ENCODE assay signal across 20 mouse cellular contexts in the genomic region with DNA sequence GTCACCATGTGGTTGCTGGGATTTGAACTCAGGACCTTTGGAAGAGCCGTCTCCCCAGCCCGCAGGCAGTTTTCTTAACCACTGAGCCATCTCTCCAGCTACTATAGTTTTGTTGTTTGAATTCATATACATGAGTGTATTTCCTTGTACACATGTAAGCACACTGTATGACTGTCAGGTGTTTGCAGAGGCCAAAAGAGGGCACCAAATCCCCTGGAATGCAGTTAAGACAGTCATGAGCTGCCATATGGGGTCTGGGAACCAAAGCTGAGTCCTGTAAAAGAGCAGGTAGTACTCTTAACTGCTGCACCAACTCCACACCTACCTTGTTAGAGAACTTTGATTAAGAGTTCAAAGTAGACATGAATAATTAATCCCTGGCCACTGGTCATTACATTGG. TPM values are rescaled to one million over a fixed set of nuclear protein-coding genes. Genes with fewer than 3 reads are reported as not detected.
DNase-seq lines count a peak whose midpoint lies in the region; ATAC-seq and TF ChIP-seq lines count a peak whose summit lies in the region.
"Had no signal": no experiment of that assay in that cellular context is flagged by ENCODE, and none has a peak within 500 bp of the region (broad histone marks: within the 10 kb centered on the region; RNA-seq: fewer than 3 reads in every experiment).

No protein-coding gene starts in this region.

- TF ChIP-seq EP300 in MEL (IDR thresholded peaks at IDR 0.05; ENCODE audit: low read depth in 1 of 2, low read length in 2 of 2), result no peak

- DNase-seq in kidney, adult 2 months, result peak; percentile 14
- no peak for DNase-seq in kidney, postnatal 25 days
- DNase-seq in lung, embryonic 14.5 days, result no peak
- DNase-seq in lung, postnatal 4 days, result no peak
- DNase-seq in MEL (ENCODE audit: low read depth, low spot score), result peak; percentile 48
- peak; percentile 7 for DNase-seq in splenic B cell, adult 2 months (ENCODE audit: low read depth, low spot score)
- no peak for DNase-seq in ovary, postnatal 10 days (ENCODE audit: low spot score)
- no peak for DNase-seq in thymus, postnatal 36 days
- DNase-seq: adrenal gland, postnatal 25 days; cerebellum, postnatal 36 days; heart, postnatal 14 days; kidney, postnatal 14 days; right cerebral cortex, adult 18-20 months; spleen, adult 18-20 months had no signal

- no peak for TF ChIP-seq POLR2A in kidney, adult 2 months (IDR thresholded peaks at IDR 0.05; ENCODE audit: low read depth, low read length)
- no peak for TF ChIP-seq POLR2A in MEL (IDR thresholded peaks at IDR 0.05; ENCODE audit: control insufficient read depth in 1 of 2, insufficient read depth in 1 of 2, low read depth in 1 of 2, low read length in 2 of 2, poor library complexity in 1 of 2)

- H3K27ac ChIP-seq in kidney, adult 2 months (ENCODE audit: insufficient read depth, low read depth, low read length), result no peak overlapping the region
- H3K27ac ChIP-seq in lung, embryonic 14.5 days (ENCODE audit: low read depth), result no peak overlapping the region
- H3K27ac ChIP-seq in MEL (ENCODE audit: control insufficient read depth, low read depth, low read length), result no peak overlapping the region
- H3K27ac ChIP-seq: hindbrain, postnatal 0 days had no signal

- H3K27me3 ChIP-seq in kidney, adult 2 months (replicated peaks; ENCODE audit: control insufficient read depth, insufficient read depth, low read length), result no peaks in the 10 kb centered on the region
- H3K27me3 ChIP-seq in lung, embryonic 14.5 days (ENCODE audit: insufficient read depth, low read length), result no peaks in the 10 kb centered on the region
- H3K27me3 ChIP-seq in MEL (ENCODE audit: control insufficient read depth in 1 of 2, insufficient read depth in 2 of 2, low read length in 2 of 2), result no peaks in the 10 kb centered on the region
- no peaks in the 10 kb centered on the region for H3K27me3 ChIP-seq in splenic B cell, adult 2 months (ENCODE audit: control insufficient read depth, insufficient read depth, low read length, poor library complexity, severe bottlenecking)

- H3K9me3 ChIP-seq in lung, embryonic 14.5 days (ENCODE audit: low read depth, low read length), result no peaks in the 10 kb centered on the region
- H3K9me3 ChIP-seq in MEL (replicated peaks; ENCODE audit: insufficient read depth, low read length), result no peaks in the 10 kb centered on the region

- no peaks in the 10 kb centered on the region for H3K4me1 ChIP-seq in kidney, adult 2 months (ENCODE audit: control insufficient read depth, insufficient read depth, low read length)
- H3K4me1 ChIP-seq in lung, embryonic 14.5 days (ENCODE audit: insufficient read depth), result no peaks in the 10 kb centered on the region
- no peaks in the 10 kb centered on the region for H3K4me1 ChIP-seq in MEL (ENCODE audit: control insufficient read depth in 1 of 2, insufficient read depth in 2 of 2, low read length in 2 of 2)

- no peak overlapping the region for H3K9ac ChIP-seq in lung, embryonic 14.5 days
- H3K9ac ChIP-seq in MEL (ENCODE audit: control insufficient read depth, low read depth, low read length, poor library complexity, severe bottlenecking), result no peak overlapping the region

- no peaks in the 10 kb centered on the region for H3K36me3 ChIP-seq in kidney, adult 2 months (ENCODE audit: control insufficient read depth, insufficient read depth, low read length)
- no peaks in the 10 kb centered on the region for H3K36me3 ChIP-seq in lung, embryonic 14.5 days (ENCODE audit: insufficient read depth)
- H3K36me3 ChIP-seq in MEL (ENCODE audit: control insufficient read depth in 1 of 2, insufficient read depth in 2 of 2, low read length in 2 of 2), result no peaks in the 10 kb centered on the region
- no peaks in the 10 kb centered on the region for H3K36me3 ChIP-seq in splenic B cell, adult 2 months (ENCODE audit: control insufficient read depth, insufficient read depth, low read length, poor library complexity, severe bottlenecking)

- no peak overlapping the region for H3K4me2 ChIP-seq in lung, embryonic 14.5 days

- TF ChIP-seq RAD21 in MEL (IDR thresholded peaks at IDR 0.05; ENCODE audit: low read depth, low read length), result peak; percentile 66

- H3K79me2 ChIP-seq in MEL (ENCODE audit: control insufficient read depth, insufficient read depth, low read length, poor library complexity), result no peaks in the 10 kb centered on the region

- WGBS in kidney, adult 2 months, result 94% methylated on average over 2 of the region's 2 CpGs
- WGBS in lung, embryonic 14.5 days, result 94% methylated on average over 2 of the region's 2 CpGs

- no peak for ATAC-seq in lung, embryonic 14.5 days (ENCODE audit: insufficient read depth)
- ATAC-seq: hindbrain, postnatal 0 days had no signal

- peak; percentile 36 for TF ChIP-seq CTCF in kidney, adult 2 months (conservative IDR thresholded peaks at IDR 0.05; ENCODE audit: insufficient read depth, insufficient read length, low read depth, low read length)
- TF ChIP-seq CTCF in lung, embryonic 14.5 days (IDR thresholded peaks at IDR 0.05; ENCODE audit: low read depth), result peak; percentile 15; the same call in 1 of the 2 replicates
- TF ChIP-seq CTCF in MEL (IDR thresholded peaks at IDR 0.05 in 2 of 3, conservative IDR thresholded peaks at IDR 0.05 in 1 of 3; ENCODE audit: control insufficient read depth in 1 of 3, insufficient read depth in 1 of 3, low read depth in 2 of 3, low read length in 3 of 3, poor library complexity in 1 of 3, severe bottlenecking in 1 of 3), result peak in 2 of 3 experiments; percentile 25 to 56; a peak in 3 of 6 replicates

- H3K4me3 ChIP-seq in kidney, adult 2 months (ENCODE audit: insufficient read depth, low read depth, low read length), result no peak overlapping the region
- no peak overlapping the region for H3K4me3 ChIP-seq in lung, embryonic 14.5 days (ENCODE audit: low read depth, low read length)
- no peak overlapping the region for H3K4me3 ChIP-seq in MEL (ENCODE audit: control insufficient read depth in 1 of 2, insufficient read depth in 1 of 2, low read depth in 2 of 2, low read length in 2 of 2)

TF ChIP-seq in MEL, 35 proteins besides CTCF, POLR2A, EP300 and RAD21:
- no peak for TF ChIP-seq POLR2AphosphoS2 (IDR thresholded peaks at IDR 0.05; ENCODE audit: low read length)
- no peak for TF ChIP-seq MEF2A (IDR thresholded peaks at IDR 0.05; ENCODE audit: extremely low read depth, insufficient replicate concordance, low read depth, low read length, poor library complexity, severe bottlenecking)
- TF ChIP-seq ZC3H11A (IDR thresholded peaks at IDR 0.05; ENCODE audit: low read depth, low read length), result peak; percentile 31
- peak; percentile 52 for TF ChIP-seq SMC3 (IDR thresholded peaks at IDR 0.05; ENCODE audit: low read depth, low read length)
- TF ChIP-seq ZNF384 (IDR thresholded peaks at IDR 0.05; ENCODE audit: low read depth, low read length), result no peak

RNA-seq across cellular contexts. Expression of a gene that starts 45.1 kb away (rescaled TPM):
- 0.25 and 0.37 TPM in 2 replicates for polyA plus RNA-seq in kidney, adult 2 months (2012; rRNA removed)
- polyA plus RNA-seq in lung, embryonic 14.5 days (2014; fragmentation: Nextera tagmentation; extraction: Ambion mirVana), result 0.12 TPM in 1 of 2 replicates, not detected in the other
- total RNA-seq in MEL (2012; rRNA removed), result not detected in 2 replicates
- not detected for polyA plus RNA-seq in MEL (2012; ENCODE audit: insufficient read depth in 1 of 2, insufficient read length in 2 of 2, low read depth in 1 of 2, low replicate concordance in 2 of 2, missing spikeins in 1 of 2)
- total RNA-seq: adrenal gland, postnatal 25 days; heart, adult 8-10 months; heart, postnatal 14 days; hindbrain, postnatal 0 days had no signal
- polyA plus RNA-seq: embryonic facial prominence, embryonic 14.5 days; forebrain, embryonic 11.5 days; limb, embryonic 11.5 days; neural tube, embryonic 14.5 days had no signal

RNA-seq across cellular contexts. Expression of a gene that starts 59.8 kb away (rescaled TPM):
- polyA plus RNA-seq in kidney, adult 2 months (2012; rRNA removed), result 7.3 and 7.4 TPM in 2 replicates
- 1.3 and 1.7 TPM in 2 replicates for polyA plus RNA-seq in lung, embryonic 14.5 days (2014; fragmentation: Nextera tagmentation; extraction: Ambion mirVana)
- 2.2 and 2.4 TPM in 2 replicates for total RNA-seq in MEL (2012; rRNA removed)
- 1 to 10 TPM in 1 of 2 experiments, not detected in 1; 7.6 TPM for polyA plus RNA-seq in MEL (2012; ENCODE audit: insufficient read depth in 1 of 2, insufficient read length in 2 of 2, low read depth in 1 of 2, low replicate concordance in 2 of 2, missing spikeins in 1 of 2)

Comparison
In these comparisons a context has a peak if more than half of its experiments do, and no peak if none do; other contexts are left out.
1. DNase-seq: peak in kidney, adult 2 months (single experiment), MEL (single experiment) and splenic B cell, adult 2 months (single experiment); none in kidney, postnatal 25 days (0 of 2), lung, embryonic 14.5 days (single experiment), lung, postnatal 4 days (0 of 2), ovary, postnatal 10 days (single experiment) and thymus, postnatal 36 days (0 of 2).
2. Peak in every context shown above with its lines, with median percentiles within 50 percentile points of each other: CTCF ChIP-seq.